Mouse (Mus musculus): ENCODE measurements around the gene Bcas3. TPM values are rescaled to one million over a fixed set of nuclear protein-coding genes. Genes with fewer than 3 reads are reported as not detected.

The Bcas3 gene
- polyA plus RNA-seq, 1 experiment: 17.0 TPM

DNA sequence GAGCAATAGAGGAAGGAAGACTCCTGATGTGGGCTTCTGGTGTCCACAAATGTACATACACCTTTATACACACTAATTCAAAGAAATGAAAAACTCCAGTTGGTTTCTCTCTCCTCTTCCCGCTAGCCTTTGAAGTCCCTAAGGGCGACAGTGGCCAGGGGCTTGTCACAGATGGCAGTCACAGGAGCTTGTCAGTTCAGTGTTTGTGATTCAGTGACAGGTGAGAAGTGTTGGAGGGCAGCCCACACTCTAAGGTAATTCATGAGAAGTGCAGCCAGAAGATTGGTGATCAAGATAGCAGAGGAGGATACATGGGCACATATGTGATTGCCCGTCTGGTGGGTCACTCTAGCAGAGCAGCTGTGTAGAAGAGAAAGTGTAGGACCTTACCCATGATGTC is 196.7 kb downstream of the Bcas3 start:
- Histone ChIP-seq H3K4me3 (ENCODE audit: insufficient read depth, low read length) (no peak overlapping the region), H3K4me1 (ENCODE audit: control insufficient read depth, insufficient read depth, low read length) (no peaks in the 10 kb centered on the region), H3K27ac (ENCODE audit: insufficient read depth, low read length) (no peak overlapping the region)
- TF ChIP-seq CTCF (IDR thresholded peaks at IDR 0.05; ENCODE audit: borderline replicate concordance, insufficient read depth, low read length): no peak
- no peak for TF ChIP-seq POLR2A (IDR thresholded peaks at IDR 0.05; ENCODE audit: low read depth, low read length)

DNA sequence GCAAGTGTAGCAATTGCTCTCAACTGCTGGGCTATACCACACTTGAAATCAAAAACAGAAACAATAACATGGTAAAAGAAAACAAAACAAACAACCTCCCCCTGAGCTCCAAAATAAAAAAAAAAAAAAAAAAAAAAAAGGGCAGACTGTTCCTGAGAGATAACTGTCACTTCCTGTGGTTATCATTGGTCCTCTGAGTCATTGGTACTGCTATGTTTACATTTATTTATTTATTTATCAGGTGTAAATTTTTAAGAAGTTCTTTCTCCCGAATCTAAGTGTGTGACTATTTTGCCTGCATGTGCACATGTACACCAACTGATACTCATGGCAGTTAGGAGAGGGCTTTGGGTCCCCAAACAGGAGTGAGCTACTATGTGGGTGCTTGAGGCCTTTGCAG is 202.1 kb downstream of the Bcas3 start:
- Histone ChIP-seq H3K27ac (ENCODE audit: insufficient read depth, low read length) (no peak overlapping the region), H3K4me3 (ENCODE audit: insufficient read depth, low read length) (no peak overlapping the region), H3K4me1 (ENCODE audit: control insufficient read depth, insufficient read depth, low read length) (no peaks in the 10 kb centered on the region)
- no peak for TF ChIP-seq CTCF (IDR thresholded peaks at IDR 0.05; ENCODE audit: borderline replicate concordance, insufficient read depth, low read length)
- no peak for TF ChIP-seq POLR2A (IDR thresholded peaks at IDR 0.05; ENCODE audit: low read depth, low read length)

DNA sequence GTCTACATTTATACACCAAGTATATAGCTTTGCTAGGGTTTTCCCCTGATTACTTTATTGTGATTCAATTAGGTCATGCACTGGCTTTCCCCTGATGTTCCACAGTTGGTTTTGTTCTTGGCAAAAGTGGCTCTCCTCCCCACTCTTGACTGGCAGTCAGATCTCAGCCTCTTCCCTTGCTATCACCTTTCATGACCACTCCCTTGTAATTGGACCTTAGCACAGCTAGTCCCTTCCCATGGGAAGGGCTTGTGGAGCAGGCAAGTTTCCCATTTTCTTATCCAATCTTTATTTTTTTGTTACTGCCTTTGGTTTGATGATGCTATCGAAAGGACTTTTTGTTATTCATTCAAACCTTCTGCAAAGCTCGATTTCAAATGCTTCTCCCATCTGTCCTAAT is 202.8 kb downstream of the Bcas3 start:
- no peak for TF ChIP-seq POLR2A (IDR thresholded peaks at IDR 0.05; ENCODE audit: low read depth, low read length)
- no peak for TF ChIP-seq CTCF (IDR thresholded peaks at IDR 0.05; ENCODE audit: borderline replicate concordance, insufficient read depth, low read length)
- Histone ChIP-seq H3K4me1 (ENCODE audit: control insufficient read depth, insufficient read depth, low read length) (no peaks in the 10 kb centered on the region), H3K4me3 (ENCODE audit: insufficient read depth, low read length) (no peak overlapping the region), H3K27ac (ENCODE audit: insufficient read depth, low read length) (no peak overlapping the region)

DNA sequence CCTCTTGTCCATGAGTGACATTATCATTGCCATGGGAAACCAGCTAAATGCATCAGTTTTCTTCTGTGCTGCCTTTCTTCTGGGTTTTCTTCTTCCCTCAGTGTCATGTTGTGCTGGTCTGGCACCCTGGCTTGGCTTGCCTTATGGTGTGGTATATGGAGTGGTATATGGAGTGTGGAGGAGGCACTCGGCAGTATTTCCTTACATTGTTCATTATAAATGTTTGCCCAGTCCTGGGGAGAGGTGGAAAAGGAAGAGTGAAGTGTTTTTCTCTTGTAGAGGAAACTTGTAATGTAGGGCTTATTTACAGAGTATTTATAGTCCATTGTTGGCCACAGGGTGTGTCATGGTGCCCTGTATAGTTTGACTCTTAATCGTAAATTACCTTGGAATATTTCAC is 212.1 kb downstream of the Bcas3 start:
- H3K4me3 ChIP-seq (ENCODE audit: insufficient read depth, low read length): no peak overlapping the region
- H3K27ac ChIP-seq (ENCODE audit: insufficient read depth, low read length): no peak overlapping the region
- no peaks in the 10 kb centered on the region for H3K4me1 ChIP-seq (ENCODE audit: control insufficient read depth, insufficient read depth, low read length)
- TF ChIP-seq CTCF (IDR thresholded peaks at IDR 0.05; ENCODE audit: borderline replicate concordance, insufficient read depth, low read length): no peak

DNA sequence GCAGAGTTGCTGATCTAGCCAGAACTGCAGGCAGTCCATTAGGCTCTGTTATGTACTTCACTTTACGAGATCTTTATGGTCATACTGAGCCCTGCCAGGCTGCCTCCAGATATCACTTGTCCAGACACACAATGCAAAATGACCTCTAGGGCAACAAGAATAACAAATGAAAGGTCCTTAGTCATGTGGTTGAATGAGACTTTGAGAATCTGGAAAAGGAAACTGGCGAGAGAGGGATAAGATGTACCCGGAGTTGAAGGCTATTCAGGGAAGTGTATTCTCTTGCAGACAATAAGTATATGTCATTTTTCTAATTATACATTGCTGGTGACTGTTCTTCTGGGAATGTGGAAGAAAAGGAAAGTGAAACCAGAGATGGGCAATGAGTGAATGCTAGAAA is 218.1 kb downstream of the Bcas3 start:
- H3K27ac ChIP-seq (ENCODE audit: insufficient read depth, low read length): no peak overlapping the region
- no peak overlapping the region for H3K4me3 ChIP-seq (ENCODE audit: insufficient read depth, low read length)
- TF ChIP-seq POLR2A (IDR thresholded peaks at IDR 0.05; ENCODE audit: low read depth, low read length) (no peak), CTCF (IDR thresholded peaks at IDR 0.05; ENCODE audit: borderline replicate concordance, insufficient read depth, low read length) (no peak)
- peaks cover 9% of the 10 kb centered on the region for H3K4me1 ChIP-seq (ENCODE audit: control insufficient read depth, insufficient read depth, low read length)

DNA sequence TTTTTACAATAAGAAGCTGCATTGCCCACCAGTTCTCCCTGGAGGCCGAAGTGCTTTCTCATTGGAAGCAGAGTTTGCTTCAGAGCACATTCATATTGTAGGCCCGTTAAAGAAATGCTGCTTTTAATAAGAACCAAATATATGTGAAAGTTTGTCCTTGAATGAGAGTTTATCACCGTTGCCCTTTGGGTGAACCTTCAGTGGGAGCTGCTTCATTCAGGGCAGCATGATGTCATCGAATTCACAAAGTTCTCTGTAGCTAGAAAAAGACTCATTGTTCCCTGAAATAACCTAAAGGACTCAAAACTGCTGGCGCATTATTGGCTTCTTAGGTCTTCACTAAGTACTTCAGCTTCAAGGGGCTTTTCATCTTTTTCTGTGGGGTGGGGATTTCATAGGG is 219.0 kb downstream of the Bcas3 start:
- TF ChIP-seq CTCF (IDR thresholded peaks at IDR 0.05; ENCODE audit: borderline replicate concordance, insufficient read depth, low read length) (no peak), POLR2A (IDR thresholded peaks at IDR 0.05; ENCODE audit: low read depth, low read length) (no peak)
- Histone ChIP-seq H3K4me3 (ENCODE audit: insufficient read depth, low read length) (no peak overlapping the region), H3K4me1 (ENCODE audit: control insufficient read depth, insufficient read depth, low read length) (peaks cover 9% of the 10 kb centered on the region), H3K27ac (ENCODE audit: insufficient read depth, low read length) (no peak overlapping the region)

DNA sequence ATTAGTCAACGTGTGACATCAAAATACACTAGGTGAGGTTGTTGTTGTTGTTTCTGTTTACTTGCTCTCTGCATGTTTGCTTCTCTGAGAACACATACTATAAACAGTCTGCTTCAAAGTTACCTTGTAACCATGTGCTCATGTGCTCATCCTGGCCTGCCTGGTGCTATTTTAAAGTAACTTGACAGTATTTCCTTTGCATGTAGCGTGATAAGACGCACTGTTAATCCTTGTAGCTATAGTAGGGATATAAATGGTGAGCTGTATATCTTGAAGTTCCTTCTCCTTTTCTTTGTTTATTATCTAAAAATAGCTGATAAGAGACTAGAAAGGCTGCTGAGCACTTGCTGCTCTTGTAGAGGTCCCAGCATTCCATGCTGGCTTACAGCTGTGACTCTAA is 219.6 kb downstream of the Bcas3 start:
- no peak for TF ChIP-seq CTCF (IDR thresholded peaks at IDR 0.05; ENCODE audit: borderline replicate concordance, insufficient read depth, low read length)
- no peak for TF ChIP-seq POLR2A (IDR thresholded peaks at IDR 0.05; ENCODE audit: low read depth, low read length)
- Histone ChIP-seq H3K4me3 (ENCODE audit: insufficient read depth, low read length) (no peak overlapping the region), H3K27ac (ENCODE audit: insufficient read depth, low read length) (no peak overlapping the region), H3K4me1 (ENCODE audit: control insufficient read depth, insufficient read depth, low read length) (peaks cover 9% of the 10 kb centered on the region)

DNA sequence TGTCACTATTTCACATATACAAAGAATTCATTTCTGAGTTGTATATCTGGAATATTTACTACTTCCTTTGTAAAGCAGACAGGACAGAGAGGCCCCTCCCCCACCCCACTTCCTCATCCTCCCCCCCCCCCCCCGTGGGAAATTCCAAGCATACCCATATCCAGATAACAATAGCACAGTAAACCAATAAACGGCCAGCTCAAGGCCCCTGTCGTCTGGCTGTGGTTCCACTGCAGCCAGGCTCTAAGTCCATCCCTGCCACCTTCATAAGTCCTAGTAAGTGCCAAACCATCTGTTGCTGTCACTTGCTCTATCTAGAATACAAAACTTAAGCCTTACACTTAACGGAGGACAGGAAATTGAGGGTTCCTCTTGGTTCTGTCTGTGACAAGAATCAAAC is 221.5 kb downstream of the Bcas3 start:
- TF ChIP-seq POLR2A (IDR thresholded peaks at IDR 0.05; ENCODE audit: low read depth, low read length) (no peak), CTCF (IDR thresholded peaks at IDR 0.05; ENCODE audit: borderline replicate concordance, insufficient read depth, low read length) (no peak)
- H3K4me3 ChIP-seq (ENCODE audit: insufficient read depth, low read length): no peak overlapping the region
- H3K4me1 ChIP-seq (ENCODE audit: control insufficient read depth, insufficient read depth, low read length): peaks cover 9% of the 10 kb centered on the region
- H3K27ac ChIP-seq (ENCODE audit: insufficient read depth, low read length): no peak overlapping the region

DNA sequence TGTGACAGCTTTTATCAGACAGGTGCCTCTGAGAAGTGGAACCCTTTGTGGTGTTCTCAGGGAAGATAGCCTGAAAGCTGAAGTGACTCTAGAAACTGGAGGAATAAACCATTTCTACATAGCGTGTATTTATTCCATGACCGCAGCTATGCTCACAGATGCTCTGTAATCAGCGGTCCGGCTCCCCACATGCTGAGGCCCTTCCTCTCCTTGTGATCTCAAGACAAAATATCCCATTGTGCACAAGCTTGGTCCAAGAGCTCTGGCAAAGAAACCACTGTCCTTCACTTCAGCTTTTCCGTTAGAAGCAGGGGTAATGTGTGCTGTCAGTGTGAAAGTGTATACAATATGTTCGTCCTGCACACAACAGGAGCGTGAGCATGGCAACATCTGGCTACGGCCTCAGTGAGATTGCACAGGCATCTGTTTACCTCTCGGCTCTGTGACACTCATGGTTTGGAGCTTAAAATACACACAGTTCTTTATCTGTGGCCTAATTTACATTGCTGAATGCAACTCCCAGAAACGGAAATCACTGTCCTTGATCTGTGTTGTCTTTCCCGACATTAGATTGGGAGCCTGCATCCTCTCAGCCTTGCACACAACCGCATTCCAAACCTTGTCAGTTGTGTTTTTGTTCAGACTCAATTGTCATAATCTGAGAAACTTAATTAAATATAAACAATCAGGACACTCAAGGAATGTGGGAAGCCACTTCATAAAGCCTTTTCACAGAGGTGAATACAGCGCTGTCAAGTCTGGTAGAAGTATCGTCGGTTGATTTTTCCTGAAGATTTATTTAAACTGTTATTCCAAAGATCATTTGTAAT is 225.1 kb downstream of the Bcas3 start:
- Histone ChIP-seq H3K27ac (ENCODE audit: insufficient read depth, low read length) (no peak overlapping the region), H3K4me3 (ENCODE audit: insufficient read depth, low read length) (no peak overlapping the region), H3K4me1 (ENCODE audit: control insufficient read depth, insufficient read depth, low read length) (peaks cover 2% of the 10 kb centered on the region; the same call in 1 of the 2 replicates)
- TF ChIP-seq POLR2A (IDR thresholded peaks at IDR 0.05; ENCODE audit: low read depth, low read length) (no peak), CTCF (IDR thresholded peaks at IDR 0.05; ENCODE audit: borderline replicate concordance, insufficient read depth, low read length) (no peak)

DNA sequence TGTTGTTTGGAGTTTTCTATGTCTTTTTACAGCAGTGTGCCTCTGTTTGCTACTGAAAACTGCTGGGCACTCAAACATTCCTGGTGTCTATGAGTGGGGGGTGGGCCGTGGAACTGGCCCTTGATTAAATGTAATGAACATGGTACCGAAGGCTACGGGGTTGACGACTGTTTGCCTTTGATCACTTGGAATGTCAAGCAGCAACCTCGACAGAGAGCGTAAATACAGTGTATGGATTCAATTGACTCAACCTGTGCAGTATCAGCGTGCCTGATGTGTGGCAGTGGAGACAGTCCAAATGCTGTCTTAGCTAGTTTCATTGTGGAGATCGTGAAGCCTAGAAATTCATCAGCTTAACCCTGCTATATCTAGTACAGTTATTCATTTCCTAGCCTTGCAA is 231.1 kb downstream of the Bcas3 start:
- H3K4me1 ChIP-seq (ENCODE audit: control insufficient read depth, insufficient read depth, low read length): no peaks in the 10 kb centered on the region
- no peak overlapping the region for H3K27ac ChIP-seq (ENCODE audit: insufficient read depth, low read length)
- TF ChIP-seq POLR2A (IDR thresholded peaks at IDR 0.05; ENCODE audit: low read depth, low read length) (no peak), CTCF (IDR thresholded peaks at IDR 0.05; ENCODE audit: borderline replicate concordance, insufficient read depth, low read length) (no peak)
- no peak overlapping the region for H3K4me3 ChIP-seq (ENCODE audit: insufficient read depth, low read length)
